Mouse (Mus musculus): ENCODE results near the gene Rbak.
"Not testable (repeated sequence)": the region's sequence is repeated elsewhere in the genome, so short reads cannot be mapped to it uniquely, and the experiment has no call there.

Rbak gene

GRCm38 (mm10) chr5:143180255-143181076 is at the start of gene Rbak, which contains the start of gene Spdye4b:
Rbak (minus strand) TSS chr5:143180775.
Spdye4b (plus strand) TSS chr5:143181017.
- DNase-seq (ENCODE audit: extremely low spot score, low spot score) = peak; percentile 93

GRCm38 (mm10) chr5:143226790-143227189 is 46.2 kb upstream of the Rbak start, which contains the start of gene Spdye4a:
Spdye4a (minus strand) TSS chr5:143226890.
- no peak for DNase-seq (ENCODE audit: extremely low spot score, low spot score)

GRCm38 (mm10) chr5:143222287-143222686 is 41.7 kb upstream of the Rbak start:
- DNase-seq (ENCODE audit: extremely low spot score, low spot score) = no peak

GRCm38 (mm10) chr5:143220996-143221395 is 40.4 kb upstream of the Rbak start:
- no peak for DNase-seq (ENCODE audit: extremely low spot score, low spot score)

GRCm38 (mm10) chr5:143213832-143214231 is 33.3 kb upstream of the Rbak start:
- DNase-seq (ENCODE audit: extremely low spot score, low spot score) = no peak

GRCm38 (mm10) chr5:143205015-143205414 is 24.4 kb upstream of the Rbak start:
- DNase-seq (ENCODE audit: extremely low spot score, low spot score) = no peak

- no peak for DNase-seq (ENCODE audit: extremely low spot score, low spot score)
Observed at GRCm38 (mm10) chr5:143196506-143196905, 15.9 kb upstream of the Rbak start.

GRCm38 (mm10) chr5:143195166-143195565 is 14.6 kb upstream of the Rbak start:
- DNase-seq (ENCODE audit: extremely low spot score, low spot score) = no peak

GRCm38 (mm10) chr5:143194747-143195146 is 14.2 kb upstream of the Rbak start:
- DNase-seq (ENCODE audit: extremely low spot score, low spot score) = not testable (repeated sequence)

- DNase-seq (ENCODE audit: extremely low spot score, low spot score) = no peak
Observed at GRCm38 (mm10) chr5:143192806-143193205, 12.2 kb upstream of the Rbak start.

GRCm38 (mm10) chr5:143188014-143188413 is 7.4 kb upstream of the Rbak start:
- not testable (repeated sequence) for DNase-seq (ENCODE audit: extremely low spot score, low spot score)

GRCm38 (mm10) chr5:143179179-143179578 is 1.4 kb downstream of the Rbak start:
- DNase-seq (ENCODE audit: extremely low spot score, low spot score) = peak; percentile 14

- no peak for DNase-seq (ENCODE audit: extremely low spot score, low spot score)
Observed at GRCm38 (mm10) chr5:143177541-143178200, 2.9 kb downstream of the Rbak start.

GRCm38 (mm10) chr5:143175970-143176369 is 4.6 kb downstream of the Rbak start:
- no peak for DNase-seq (ENCODE audit: extremely low spot score, low spot score)

GRCm38 (mm10) chr5:143165508-143166070 is 15.0 kb downstream of the Rbak start:
- peak; percentile 14 for DNase-seq (ENCODE audit: extremely low spot score, low spot score)

GRCm38 (mm10) chr5:143155534-143155933 is 25.0 kb downstream of the Rbak start:
- no peak for DNase-seq (ENCODE audit: extremely low spot score, low spot score)

GRCm38 (mm10) chr5:143153756-143154155 is 26.8 kb downstream of the Rbak start:
- no peak for DNase-seq (ENCODE audit: extremely low spot score, low spot score)

GRCm38 (mm10) chr5:143150044-143150443 is 30.5 kb downstream of the Rbak start:
- no peak for DNase-seq (ENCODE audit: extremely low spot score, low spot score)

GRCm38 (mm10) chr5:143149536-143149935 is 31.0 kb downstream of the Rbak start:
- DNase-seq (ENCODE audit: extremely low spot score, low spot score) = no peak

- no peak for DNase-seq (ENCODE audit: extremely low spot score, low spot score)
Observed at GRCm38 (mm10) chr5:143148661-143149060, 31.9 kb downstream of the Rbak start.

- no peak for DNase-seq (ENCODE audit: extremely low spot score, low spot score)
Observed at GRCm38 (mm10) chr5:143147481-143147880, 33.1 kb downstream of the Rbak start, which contains the start of gene Olfr718-ps1. Olfr718-ps1 (minus strand) TSS chr5:143147581.

GRCm38 (mm10) chr5:143137580-143137979 is 43.0 kb downstream of the Rbak start:
- DNase-seq (ENCODE audit: extremely low spot score, low spot score) = no peak

Measured in neural tube, embryonic 10.5 days (tissue).